Mouse (Mus musculus) cerebellum, adult 2 months (tissue): ENCODE data around the gene Foxred2.

Experiments used
- CTCF ChIP-seq: fragments of 200-500 bp; IDR thresholded peaks from 2 replicates; pipeline ENCODE4 v1.5.1; 2011; ENCODE audit warnings: low read depth, mild to moderate bottlenecking, control low read depth, low read length, moderate library complexity, borderline replicate concordance; ENCODE audit not compliant: insufficient read depth
- POLR2A ChIP-seq: fragments of 200-500 bp; IDR thresholded peaks from 2 replicates; pipeline ENCODE4 v1.6.1; 2011; ENCODE audit warnings: low read length, control low read depth, borderline replicate concordance; ENCODE audit not compliant: insufficient read depth

DNA sequence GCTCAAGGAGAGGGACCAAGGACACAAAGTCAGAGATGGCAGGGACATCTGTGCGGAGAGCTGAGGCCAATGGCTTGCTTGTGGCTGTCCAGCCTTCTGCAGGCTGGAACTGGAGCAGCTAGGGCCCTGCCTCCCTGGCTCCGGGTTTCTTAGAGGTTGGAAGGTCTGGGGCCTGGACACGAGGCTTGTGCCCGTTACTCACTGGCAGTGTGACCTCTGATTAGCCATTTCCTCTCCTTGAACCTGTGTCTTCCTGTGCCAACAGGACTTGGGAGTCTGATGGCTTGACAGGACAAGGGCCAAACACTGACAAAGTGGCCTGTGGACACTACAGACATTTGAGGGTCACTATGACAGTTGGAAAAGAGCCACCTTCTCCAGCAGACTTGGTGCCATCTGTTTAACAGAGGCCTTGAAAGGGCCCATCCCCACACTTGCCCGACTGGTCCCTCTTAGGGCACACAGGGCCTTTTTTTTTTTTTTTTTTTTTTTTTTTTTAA is 24.7 kb upstream of the Foxred2 start:
- TF ChIP-seq CTCF (no peak), POLR2A (no peak)
